Mouse (Mus musculus) cortical plate, adult 2 months (tissue): ENCODE data around the gene Galnt17. TPM values are rescaled to one million over a fixed set of nuclear protein-coding genes. Genes with fewer than 3 reads are reported as not detected.

Experiments used
- H3K27ac ChIP-seq: fragments of 200-500 bp; 2 replicates; pipeline ENCODE4 v1.5.1; 2012; ENCODE audit warnings: low read length, control low read depth, inconsistent platforms; ENCODE audit not compliant: insufficient read depth
- H3K4me1 ChIP-seq: fragments of 200-500 bp; 2 replicates; pipeline ENCODE4 v1.6.1; 2011; ENCODE audit warnings: low read length; ENCODE audit not compliant: control insufficient read depth, insufficient read depth
- H3K4me3 ChIP-seq: fragments of 200-500 bp; 2 replicates; pipeline ENCODE4 v1.5.1; 2011; ENCODE audit warnings: mild to moderate bottlenecking, low read length, control low read depth; ENCODE audit not compliant: insufficient read depth
- CTCF ChIP-seq: fragments of 200-500 bp; IDR thresholded peaks from 2 replicates; pipeline ENCODE4 v1.5.1; 2011; ENCODE audit warnings: mild to moderate bottlenecking, control low read depth, low read length; ENCODE audit not compliant: insufficient read depth; ENCODE audit errors: extremely low read depth
- POLR2A ChIP-seq: fragments of 200-500 bp; IDR thresholded peaks from 2 replicates; pipeline ENCODE4 v1.6.1; 2011; ENCODE audit warnings: mild to moderate bottlenecking, low read length, control low read depth; ENCODE audit not compliant: insufficient read depth; ENCODE audit errors: extremely low read depth
- polyA plus RNA-seq: library from polyadenylated mRNA; depleted of rRNA; stranded (reverse); fragments of >200 nt; gene quantifications from 2 replicates; pipeline ENCODE4 v1.2.3, GENCODE M21; 2012

Gene Galnt17
- polyA plus RNA-seq, 1 experiment, result 16.7 TPM

GRCm38 (mm10) chr5:130927138-130927793, 381.0 kb downstream of the Galnt17 start:
- TF ChIP-seq CTCF (0 out of 2 replicates have a peak, but pooled peaks have one; percentile 9), POLR2A (no peak)
- Histone ChIP-seq H3K4me1 (no peaks in the 10 kb centered on the region), H3K27ac (no peak overlapping the region), H3K4me3 (no peak overlapping the region)

GRCm38 (mm10) chr5:130925681-130926080, 382.6 kb downstream of the Galnt17 start:
- no peak for TF ChIP-seq POLR2A
- TF ChIP-seq CTCF, result no peak
- no peak overlapping the region for H3K27ac ChIP-seq

DNA sequence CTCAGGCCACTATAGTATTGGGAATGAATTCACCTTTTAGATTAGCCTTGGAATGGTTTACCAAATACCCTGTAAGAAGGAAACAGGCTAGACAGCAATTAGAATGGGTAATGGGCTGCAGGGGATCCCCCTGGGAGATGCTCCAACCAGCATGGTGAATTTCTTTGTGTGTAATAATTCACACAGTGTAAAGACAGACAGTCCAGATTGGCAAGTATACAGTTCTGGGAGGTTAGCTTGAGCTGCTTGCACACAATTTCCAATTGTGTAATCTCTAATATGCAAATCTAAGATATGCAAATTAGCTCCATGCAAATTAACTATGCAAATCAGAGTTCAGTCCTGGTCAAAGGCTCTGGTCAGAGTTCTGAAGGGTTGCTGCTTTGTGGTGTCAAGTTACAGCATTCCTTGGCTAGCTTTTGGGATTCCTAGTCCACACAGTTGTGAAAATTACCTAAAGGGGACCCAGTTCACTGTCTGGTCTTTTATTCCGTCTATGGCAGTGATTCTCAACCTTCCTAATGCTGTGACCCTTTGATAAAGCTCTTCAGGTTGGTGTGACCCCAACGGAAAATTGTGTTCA, 384.0 kb downstream of the Galnt17 start:
- TF ChIP-seq CTCF, result no peak
- TF ChIP-seq POLR2A, result no peak
- no peak overlapping the region for H3K27ac ChIP-seq
- H3K4me3 ChIP-seq, result no peak overlapping the region
- H3K4me1 ChIP-seq, result no peaks in the 10 kb centered on the region

More at GRCm38 (mm10) chr5:130925681-130926080, 382.6 kb downstream of the Galnt17 start:
- no peaks in the 10 kb centered on the region for H3K4me1 ChIP-seq
- H3K4me3 ChIP-seq, result no peak overlapping the region

DNA sequence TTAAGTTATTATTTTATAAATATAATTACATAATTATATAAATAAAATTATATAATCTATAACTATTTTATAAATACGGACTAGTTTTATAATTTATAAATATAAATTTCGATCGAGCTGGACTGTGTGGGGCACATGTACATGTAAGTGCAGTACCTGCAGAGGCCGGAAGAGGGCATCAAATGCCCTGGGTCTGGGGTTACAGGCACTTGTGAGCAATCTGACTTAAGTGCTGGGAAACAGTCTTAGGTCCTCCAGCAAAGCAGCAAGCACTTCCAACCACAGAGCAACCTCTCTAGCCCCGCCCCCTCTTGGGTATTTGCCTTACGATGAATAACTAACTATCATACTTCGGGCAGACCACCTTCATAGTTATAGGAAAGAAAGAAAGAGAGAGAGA, 388.3 kb downstream of the Galnt17 start:
- H3K27ac ChIP-seq, result no peak overlapping the region
- no peak for TF ChIP-seq CTCF
- no peak for TF ChIP-seq POLR2A
- no peaks in the 10 kb centered on the region for H3K4me1 ChIP-seq
- H3K4me3 ChIP-seq, result no peak overlapping the region

DNA sequence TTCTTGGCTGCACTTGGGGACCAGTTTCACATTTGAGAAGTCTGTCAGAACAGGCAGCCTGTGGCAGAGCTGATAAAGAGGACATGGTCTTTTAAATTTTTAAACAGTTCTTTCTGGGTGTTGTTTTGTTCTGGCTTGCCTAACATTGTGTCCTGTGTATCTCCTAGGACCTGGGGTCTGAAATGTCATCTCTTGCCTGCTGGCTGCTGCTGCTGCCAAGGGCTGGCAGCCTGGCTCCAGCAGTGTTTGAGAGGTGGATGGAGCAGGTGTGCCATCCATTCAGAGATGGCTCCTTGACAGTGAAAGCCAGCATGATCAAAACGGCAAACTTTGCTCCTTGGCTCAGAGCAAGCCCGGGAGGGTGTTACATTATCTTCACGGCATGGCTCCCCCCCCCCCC, 393.7 kb downstream of the Galnt17 start:
- no peaks in the 10 kb centered on the region for H3K4me1 ChIP-seq
- no peak overlapping the region for H3K4me3 ChIP-seq
- no peak overlapping the region for H3K27ac ChIP-seq
- no peak for TF ChIP-seq POLR2A
- TF ChIP-seq CTCF, result no peak

- no peaks in the 10 kb centered on the region for H3K4me1 ChIP-seq
- no peak overlapping the region for H3K27ac ChIP-seq
- TF ChIP-seq CTCF, result no peak
- no peak for TF ChIP-seq POLR2A
- no peak overlapping the region for H3K4me3 ChIP-seq
These were observed 396.7 kb downstream of the Galnt17 start for GRCm38 (mm10) chr5:130911551-130911950.

GRCm38 (mm10) chr5:130901736-130902135, 406.6 kb downstream of the Galnt17 start:
- H3K4me3 ChIP-seq, result no peak overlapping the region
- H3K4me1 ChIP-seq, result no peaks in the 10 kb centered on the region
- TF ChIP-seq POLR2A (no peak), CTCF (no peak)
- H3K27ac ChIP-seq, result no peak overlapping the region

GRCm38 (mm10) chr5:130895991-130896390, 412.3 kb downstream of the Galnt17 start:
- H3K4me1 ChIP-seq, result no peaks in the 10 kb centered on the region
- TF ChIP-seq CTCF (0 out of 2 replicates have a peak, but pooled peaks have one; percentile 5), POLR2A (no peak)
- H3K4me3 ChIP-seq, result no peak overlapping the region
- H3K27ac ChIP-seq, result no peak overlapping the region

- TF ChIP-seq CTCF (no peak), POLR2A (no peak)
- H3K27ac ChIP-seq, result no peak overlapping the region
- no peak overlapping the region for H3K4me3 ChIP-seq
- no peaks in the 10 kb centered on the region for H3K4me1 ChIP-seq
These were observed 416.6 kb downstream of the Galnt17 start for GRCm38 (mm10) chr5:130891735-130892134.

DNA sequence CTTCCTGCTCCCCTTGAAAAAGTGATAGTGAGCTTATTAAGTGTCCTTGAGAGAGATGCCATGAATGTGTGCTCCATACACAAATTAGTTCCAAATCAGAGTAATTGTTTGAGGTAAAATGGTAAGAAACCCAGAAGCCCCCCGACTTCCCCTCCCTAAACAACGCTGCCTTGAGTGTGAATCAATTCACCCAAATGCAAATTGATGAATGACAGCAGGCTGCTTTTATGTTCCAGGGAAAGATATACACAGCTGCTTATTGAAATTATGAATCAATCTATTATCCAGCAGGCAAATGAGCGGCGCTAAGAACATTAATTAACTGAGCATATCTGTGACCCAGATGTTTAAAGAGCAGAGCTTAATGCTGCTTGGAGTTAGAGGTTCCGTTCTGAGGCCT, 428.0 kb downstream of the Galnt17 start:
- TF ChIP-seq CTCF (no peak), POLR2A (no peak)
- no peak overlapping the region for H3K4me3 ChIP-seq
- H3K27ac ChIP-seq, result no peak overlapping the region
- H3K4me1 ChIP-seq, result no peaks in the 10 kb centered on the region
